Mouse (Mus musculus): ENCODE data around the gene Pip4k2c. TPM values are rescaled to one million over a fixed set of nuclear protein-coding genes. Genes with fewer than 3 reads are reported as not detected.

The Pip4k2c gene
- polyA plus RNA-seq, 1 experiment from 2014 or later = 39.1 TPM

DNA sequence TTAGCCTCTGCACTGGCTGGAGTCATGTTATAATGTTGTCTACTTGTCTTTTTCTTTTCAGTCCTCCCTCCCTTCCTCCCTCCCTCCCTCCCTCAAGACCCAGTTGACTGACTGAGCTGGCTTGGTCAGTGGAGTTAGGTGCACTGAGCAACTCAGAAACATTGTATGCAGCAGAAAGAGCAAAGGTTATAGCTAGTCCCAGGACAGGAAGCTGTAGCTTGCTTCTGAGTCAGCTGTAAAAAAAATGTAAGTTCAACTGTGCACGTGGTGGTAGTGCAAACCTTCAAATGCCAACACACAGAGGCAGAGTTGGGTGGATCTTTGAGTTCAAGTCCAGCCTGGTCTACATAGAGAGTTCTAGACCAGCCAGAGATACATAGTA is 3.0 kb upstream of the Pip4k2c start:
- 14% methylated on average over 1 of the region's 1 CpGs for WGBS (ENCODE audit: insufficient replicate concordance)
- ATAC-seq (ENCODE audit: low read depth) = no peak
- H3K4me1 ChIP-seq (ENCODE audit: control insufficient read depth, low read depth, low read length) = peaks cover 18% of the 10 kb centered on the region

GRCm38 (mm10) chr10:127213704-127214421 is 2.5 kb upstream of the Pip4k2c start:
- Histone ChIP-seq H3K4me2 (ENCODE audit: low read depth, low read length) (no peak overlapping the region), H3K9ac (ENCODE audit: low read depth, low read length) (no peak overlapping the region), H3K27ac (ENCODE audit: low read length) (no peak overlapping the region), H3K9me3 (replicated peaks; ENCODE audit: control insufficient read depth, low read length) (no peaks in the 10 kb centered on the region), H3K27me3 (ENCODE audit: control insufficient read depth, insufficient read depth, low read depth, low read length) (no peaks in the 10 kb centered on the region), H3K36me3 (ENCODE audit: control insufficient read depth, insufficient read depth) (no peaks in the 10 kb centered on the region; the same call in 1 of the 2 replicates), H3K4me1 (ENCODE audit: control insufficient read depth, low read depth, low read length) (peaks cover 23% of the 10 kb centered on the region), H3K4me3 (ENCODE audit: low read depth, low read length) (no peak overlapping the region)
- ATAC-seq (ENCODE audit: low read depth) = no peak
- WGBS (ENCODE audit: insufficient replicate concordance) = 71% methylated on average over 13 of the region's 13 CpGs

More for the DNA sequence above, 3.0 kb upstream of the Pip4k2c start:
- Histone ChIP-seq H3K9ac (ENCODE audit: low read depth, low read length) (no peak overlapping the region), H3K4me3 (ENCODE audit: low read depth, low read length) (no peak overlapping the region), H3K27ac (ENCODE audit: low read length) (no peak overlapping the region), H3K36me3 (ENCODE audit: control insufficient read depth, insufficient read depth) (no peaks in the 10 kb centered on the region), H3K27me3 (ENCODE audit: control insufficient read depth, insufficient read depth, low read depth, low read length) (no peaks in the 10 kb centered on the region), H3K9me3 (replicated peaks; ENCODE audit: control insufficient read depth, low read length) (no peaks in the 10 kb centered on the region), H3K4me2 (ENCODE audit: low read depth, low read length) (no peak overlapping the region)

DNA sequence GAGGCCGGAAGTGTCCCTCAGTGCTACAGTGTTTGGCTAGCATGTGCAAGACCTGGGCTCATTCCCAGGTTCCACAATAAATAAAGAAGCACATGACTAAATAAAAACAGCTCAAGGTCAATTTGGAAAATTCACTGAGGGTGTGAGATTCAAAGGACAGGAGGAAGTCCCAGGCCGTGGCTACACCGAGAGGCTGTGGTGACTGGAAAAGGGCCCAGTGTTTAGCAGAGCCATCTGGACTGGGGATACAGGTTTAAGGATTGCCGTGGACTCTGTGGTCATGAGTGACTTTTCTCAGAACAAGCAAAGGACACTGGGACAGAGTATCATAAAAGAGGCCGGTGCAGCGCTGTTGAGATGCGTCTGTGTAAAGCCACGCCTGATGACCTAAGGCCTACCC is 1.9 kb upstream of the Pip4k2c start:
- Histone ChIP-seq H3K9me3 (replicated peaks; ENCODE audit: control insufficient read depth, low read length) (no peaks in the 10 kb centered on the region), H3K4me3 (ENCODE audit: low read depth, low read length) (no peak overlapping the region), H3K4me2 (ENCODE audit: low read depth, low read length) (no peak overlapping the region), H3K4me1 (ENCODE audit: control insufficient read depth, low read depth, low read length) (peaks cover 28% of the 10 kb centered on the region), H3K27me3 (ENCODE audit: control insufficient read depth, insufficient read depth, low read depth, low read length) (no peaks in the 10 kb centered on the region), H3K27ac (ENCODE audit: low read length) (no peak overlapping the region), H3K36me3 (ENCODE audit: control insufficient read depth, insufficient read depth) (peaks cover 5% of the 10 kb centered on the region), H3K9ac (ENCODE audit: low read depth, low read length) (no peak overlapping the region)
- ATAC-seq (ENCODE audit: low read depth) = no peak
- WGBS (ENCODE audit: insufficient replicate concordance) = 89% methylated on average over 8 of the region's 8 CpGs

DNA sequence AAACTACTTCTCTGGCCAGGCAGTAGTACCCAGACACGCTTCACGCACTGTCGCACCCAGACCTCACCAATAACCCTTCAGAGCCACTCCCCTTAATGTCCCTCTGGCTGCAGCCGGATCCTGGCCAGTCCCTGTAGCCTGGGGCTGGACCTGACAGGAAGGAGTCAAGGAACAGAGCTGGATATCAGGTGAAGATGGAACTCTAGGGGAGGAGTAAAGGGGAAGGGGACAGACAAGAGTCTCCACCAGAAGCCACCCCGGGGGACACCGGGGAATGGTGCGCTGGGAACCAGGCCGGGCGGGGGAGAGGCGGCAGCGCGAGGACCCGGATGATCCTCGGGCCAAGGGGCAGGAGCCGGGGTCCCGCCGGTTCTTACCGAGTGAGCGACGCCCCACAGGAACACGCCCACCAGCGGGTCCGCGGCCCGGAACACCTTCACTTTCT is 402 bp downstream of the Pip4k2c start:
- H3K9ac ChIP-seq (ENCODE audit: low read depth, low read length) = peak overlapping the region; percentile 97

GRCm38 (mm10) chr10:127209928-127210570 is 1.3 kb downstream of the Pip4k2c start:
- peak overlapping the region; percentile 89 for H3K27ac ChIP-seq (ENCODE audit: low read length)
- peak overlapping the region; percentile 96 for H3K4me3 ChIP-seq (ENCODE audit: low read depth, low read length)

More for the DNA sequence above, 402 bp downstream of the Pip4k2c start:
- WGBS (ENCODE audit: insufficient replicate concordance) = 1% methylated on average over 25 of the region's 25 CpGs
- peak overlapping the region; percentile 96 for H3K4me3 ChIP-seq (ENCODE audit: low read depth, low read length)
- H3K36me3 ChIP-seq (ENCODE audit: control insufficient read depth, insufficient read depth) = peaks cover 16% of the 10 kb centered on the region
- H3K9me3 ChIP-seq (replicated peaks; ENCODE audit: control insufficient read depth, low read length) = no peaks in the 10 kb centered on the region
- peak; percentile 72 for ATAC-seq (ENCODE audit: low read depth)
- H3K27me3 ChIP-seq (ENCODE audit: control insufficient read depth, insufficient read depth, low read depth, low read length) = no peaks in the 10 kb centered on the region
- peak overlapping the region; percentile 89 for H3K27ac ChIP-seq (ENCODE audit: low read length)
- peaks cover 41% of the 10 kb centered on the region for H3K4me1 ChIP-seq (ENCODE audit: control insufficient read depth, low read depth, low read length)
- H3K4me2 ChIP-seq (ENCODE audit: low read depth, low read length) = peak overlapping the region; percentile 89

DNA sequence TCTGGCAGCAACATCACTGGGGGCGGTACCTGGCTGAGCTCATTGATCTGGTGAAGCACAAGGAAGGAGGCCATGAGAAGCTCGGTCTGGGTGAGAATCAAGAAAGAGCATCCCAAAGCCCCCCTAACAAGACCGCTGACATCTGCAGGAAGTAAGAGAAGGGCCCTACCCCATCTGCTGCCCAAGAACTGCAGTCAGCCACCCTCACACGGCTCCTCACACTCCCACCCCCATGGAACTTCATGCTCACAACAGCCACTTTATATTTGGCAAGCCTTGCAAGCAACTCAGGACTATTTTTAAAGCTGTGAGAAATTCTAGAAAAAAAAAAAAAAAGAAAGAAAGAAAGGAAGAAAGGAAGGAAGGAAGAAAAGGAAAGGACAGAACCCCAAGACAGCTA is 2.5 kb downstream of the Pip4k2c start:
- H3K27ac ChIP-seq (ENCODE audit: low read length) = peak overlapping the region; percentile 63
- peak overlapping the region; percentile 89; the same call in 1 of the 2 replicates for H3K4me2 ChIP-seq (ENCODE audit: low read depth, low read length)
- no peak for ATAC-seq (ENCODE audit: low read depth)
- H3K36me3 ChIP-seq (ENCODE audit: control insufficient read depth, insufficient read depth) = peaks cover 18% of the 10 kb centered on the region
- no peak overlapping the region for H3K4me3 ChIP-seq (ENCODE audit: low read depth, low read length)
- WGBS (ENCODE audit: insufficient replicate concordance) = 78% methylated on average over 4 of the region's 4 CpGs
- H3K4me1 ChIP-seq (ENCODE audit: control insufficient read depth, low read depth, low read length) = peaks cover 59% of the 10 kb centered on the region
- H3K9ac ChIP-seq (ENCODE audit: low read depth, low read length) = no peak overlapping the region
- no peaks in the 10 kb centered on the region for H3K9me3 ChIP-seq (replicated peaks; ENCODE audit: control insufficient read depth, low read length)
- H3K27me3 ChIP-seq (ENCODE audit: control insufficient read depth, insufficient read depth, low read depth, low read length) = no peaks in the 10 kb centered on the region

More at GRCm38 (mm10) chr10:127209928-127210570, 1.3 kb downstream of the Pip4k2c start:
- WGBS (ENCODE audit: insufficient replicate concordance) = 47% methylated on average over 13 of the region's 13 CpGs
- no peaks in the 10 kb centered on the region for H3K27me3 ChIP-seq (ENCODE audit: control insufficient read depth, insufficient read depth, low read depth, low read length)
- H3K9me3 ChIP-seq (replicated peaks; ENCODE audit: control insufficient read depth, low read length) = no peaks in the 10 kb centered on the region
- peak overlapping the region; percentile 89 for H3K4me2 ChIP-seq (ENCODE audit: low read depth, low read length)
- peaks cover 47% of the 10 kb centered on the region for H3K4me1 ChIP-seq (ENCODE audit: control insufficient read depth, low read depth, low read length)
- H3K9ac ChIP-seq (ENCODE audit: low read depth, low read length) = peak overlapping the region; percentile 97
- no peak for ATAC-seq (ENCODE audit: low read depth)
- H3K36me3 ChIP-seq (ENCODE audit: control insufficient read depth, insufficient read depth) = peaks cover 16% of the 10 kb centered on the region

DNA sequence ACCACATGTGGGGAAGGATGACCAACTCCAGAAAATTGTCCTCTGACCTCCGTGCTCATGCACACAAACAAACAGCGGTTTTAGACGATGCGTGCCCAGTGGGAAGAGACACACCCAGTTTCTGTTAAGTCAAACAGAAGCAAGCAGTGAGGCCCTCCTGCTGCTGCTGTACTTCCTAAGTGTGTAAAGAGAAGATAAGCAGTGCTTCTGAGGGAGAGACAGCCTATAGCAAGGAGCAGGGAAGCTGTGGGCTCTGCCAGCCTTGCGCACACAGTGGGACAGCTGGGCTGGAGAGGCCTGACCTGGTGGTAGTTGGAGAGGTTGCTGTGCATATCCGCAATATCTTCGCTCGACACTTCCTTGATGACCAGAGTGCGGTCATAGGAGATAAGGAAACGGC is 6.0 kb downstream of the Pip4k2c start:
- peaks cover 68% of the 10 kb centered on the region for H3K4me1 ChIP-seq (ENCODE audit: control insufficient read depth, low read depth, low read length)
- peak overlapping the region; percentile 71 for H3K9ac ChIP-seq (ENCODE audit: low read depth, low read length)

GRCm38 (mm10) chr10:127204589-127204988 is 6.8 kb downstream of the Pip4k2c start:
- H3K9ac ChIP-seq (ENCODE audit: low read depth, low read length) = peak overlapping the region; percentile 71
- H3K27ac ChIP-seq (ENCODE audit: low read length) = peak overlapping the region; percentile 99
- peaks cover 61% of the 10 kb centered on the region for H3K4me1 ChIP-seq (ENCODE audit: control insufficient read depth, low read depth, low read length)
- ATAC-seq (ENCODE audit: low read depth) = peak; percentile 10
- H3K36me3 ChIP-seq (ENCODE audit: control insufficient read depth, insufficient read depth) = peaks cover 43% of the 10 kb centered on the region
- H3K27me3 ChIP-seq (ENCODE audit: control insufficient read depth, insufficient read depth, low read depth, low read length) = no peaks in the 10 kb centered on the region
- H3K9me3 ChIP-seq (replicated peaks; ENCODE audit: control insufficient read depth, low read length) = no peaks in the 10 kb centered on the region
- WGBS (ENCODE audit: insufficient replicate concordance) = 30% methylated on average over 5 of the region's 5 CpGs
- H3K4me2 ChIP-seq (ENCODE audit: low read depth, low read length) = peak overlapping the region; percentile 67
- peak overlapping the region; percentile 47 for H3K4me3 ChIP-seq (ENCODE audit: low read depth, low read length)

More for the DNA sequence above, 6.0 kb downstream of the Pip4k2c start:
- H3K4me3 ChIP-seq (ENCODE audit: low read depth, low read length) = peak overlapping the region; percentile 47
- peak overlapping the region; percentile 67 for H3K4me2 ChIP-seq (ENCODE audit: low read depth, low read length)
- WGBS (ENCODE audit: insufficient replicate concordance) = 21% methylated on average over 10 of the region's 10 CpGs
- no peaks in the 10 kb centered on the region for H3K27me3 ChIP-seq (ENCODE audit: control insufficient read depth, insufficient read depth, low read depth, low read length)
- H3K27ac ChIP-seq (ENCODE audit: low read length) = peak overlapping the region; percentile 99
- ATAC-seq (ENCODE audit: low read depth) = peak; percentile 90
- H3K36me3 ChIP-seq (ENCODE audit: control insufficient read depth, insufficient read depth) = peaks cover 35% of the 10 kb centered on the region
- no peaks in the 10 kb centered on the region for H3K9me3 ChIP-seq (replicated peaks; ENCODE audit: control insufficient read depth, low read length)

DNA sequence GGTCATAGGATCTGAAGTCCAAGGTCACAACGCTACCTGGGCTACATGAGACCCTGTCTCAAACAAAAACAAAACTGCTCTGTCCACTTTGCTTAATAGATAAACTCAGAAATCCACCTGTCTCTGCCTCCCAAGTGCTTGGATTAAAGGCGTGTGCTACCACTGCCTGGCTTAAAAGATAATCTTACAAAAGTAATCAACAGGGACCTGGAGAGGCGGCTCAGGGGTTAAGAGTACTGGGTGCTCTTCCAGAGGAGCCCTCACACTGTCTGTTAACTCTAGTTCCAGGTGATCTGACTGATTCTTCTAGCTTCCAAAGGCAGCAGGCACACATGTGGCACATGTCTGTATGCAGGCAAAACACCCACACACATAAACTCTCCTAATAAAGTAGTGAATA is 8.3 kb downstream of the Pip4k2c start:
- ATAC-seq (ENCODE audit: low read depth) = peak; percentile 77
- no peaks in the 10 kb centered on the region for H3K27me3 ChIP-seq (ENCODE audit: control insufficient read depth, insufficient read depth, low read depth, low read length)
- no peaks in the 10 kb centered on the region for H3K9me3 ChIP-seq (replicated peaks; ENCODE audit: control insufficient read depth, low read length)
- peak overlapping the region; percentile 0; the same call in 1 of the 2 replicates for H3K4me3 ChIP-seq (ENCODE audit: low read depth, low read length)
- WGBS (ENCODE audit: insufficient replicate concordance) = 28% methylated on average over 3 of the region's 3 CpGs
- peak overlapping the region; percentile 67 for H3K4me2 ChIP-seq (ENCODE audit: low read depth, low read length)
- peaks cover 49% of the 10 kb centered on the region for H3K4me1 ChIP-seq (ENCODE audit: control insufficient read depth, low read depth, low read length)
- H3K36me3 ChIP-seq (ENCODE audit: control insufficient read depth, insufficient read depth) = peaks cover 52% of the 10 kb centered on the region
- peak overlapping the region; percentile 99 for H3K27ac ChIP-seq (ENCODE audit: low read length)
- H3K9ac ChIP-seq (ENCODE audit: low read depth, low read length) = peak overlapping the region; percentile 58
